Mouse (Mus musculus) hindbrain, embryonic 10.5 days (tissue): Measurements from ENCODE around the gene Kcnj9. TPM values are rescaled to one million over a fixed set of nuclear protein-coding genes. Genes with fewer than 3 reads are reported as not detected.

ENCODE experiments used
- DNase-seq: peaks from one replicate; pipeline ENCODE4 v3.0.0-alpha.2; 2017; ENCODE audit warnings: low spot score
- H3K27ac ChIP-seq: fragments of 300-500 bp; sonication (generic); 2 replicates; pipeline ENCODE4 v1.5.1; 2016; ENCODE audit warnings: mild to moderate bottlenecking, moderate library complexity
- H3K27me3 ChIP-seq: fragments of 300-500 bp; sonication (generic); 2 replicates; pipeline ENCODE4 v1.6.1; 2016; ENCODE audit warnings: mild to moderate bottlenecking; ENCODE audit not compliant: poor library complexity, insufficient read depth, severe bottlenecking
- H3K36me3 ChIP-seq: fragments of 300-500 bp; sonication (generic); 2 replicates; pipeline ENCODE4 v1.6.1; 2016; ENCODE audit warnings: mild to moderate bottlenecking, moderate library complexity
- H3K4me1 ChIP-seq: fragments of 300-500 bp; sonication (generic); replicated peaks from 2 replicates; pipeline ENCODE4 v1.6.1; 2016; ENCODE audit warnings: mild to moderate bottlenecking
- H3K4me3 ChIP-seq: fragments of 300-500 bp; sonication (generic); 2 replicates; pipeline ENCODE4 v1.5.1; 2016; ENCODE audit warnings: mild to moderate bottlenecking, moderate library complexity
- H3K9me3 ChIP-seq: fragments of 300-500 bp; sonication (generic); 2 replicates; pipeline ENCODE4 v1.6.1; 2016; ENCODE audit warnings: mild to moderate bottlenecking, moderate library complexity
- WGBS: fragments of 180-500 bp; shearing (Covaris S2); methylation state at CpG from one replicate; pipeline ENCODE4 v1.1.7; 2016; 5-methylcytosine and 5-hydroxymethylcytosine counted together
- polyA plus RNA-seq: library from polyadenylated mRNA; unstranded; fragments of >200 nt; fragmentation: Nextera tagmentation; extraction: Ambion mirVana; gene quantifications from 2 replicates; pipeline ENCODE4 v1.2.1, GENCODE M21; 2016

Kcnj9 gene
- polyA plus RNA-seq, 1 experiment from 2014 or later: 0.71 TPM

- no peak for DNase-seq
- H3K36me3 ChIP-seq: peaks cover 54% of the 10 kb centered on the region
- H3K27me3 ChIP-seq: peaks cover 39% of the 10 kb centered on the region
- 50% methylated on average over 15 of the region's 15 CpGs for WGBS
- H3K4me3 ChIP-seq: no peak overlapping the region
- no peaks in the 10 kb centered on the region for H3K9me3 ChIP-seq
- peak overlapping the region; percentile 78 for H3K27ac ChIP-seq
- H3K4me1 ChIP-seq: peaks cover 90% of the 10 kb centered on the region
Observed at GRCm38 (mm10) chr1:172317946-172318345, 11.2 kb downstream of the Kcnj9 start.

- peaks cover 36% of the 10 kb centered on the region for H3K27me3 ChIP-seq
- H3K4me3 ChIP-seq: peak overlapping the region; percentile 9; the same call in 1 of the 2 replicates
- peaks cover 90% of the 10 kb centered on the region for H3K4me1 ChIP-seq
- H3K27ac ChIP-seq: peak overlapping the region; percentile 78
- no peaks in the 10 kb centered on the region for H3K9me3 ChIP-seq
- H3K36me3 ChIP-seq: peaks cover 54% of the 10 kb centered on the region
- 52% methylated on average over 18 of the region's 18 CpGs for WGBS
- no peak for DNase-seq
Observed at GRCm38 (mm10) chr1:172317431-172317830, 11.7 kb downstream of the Kcnj9 start.

DNA sequence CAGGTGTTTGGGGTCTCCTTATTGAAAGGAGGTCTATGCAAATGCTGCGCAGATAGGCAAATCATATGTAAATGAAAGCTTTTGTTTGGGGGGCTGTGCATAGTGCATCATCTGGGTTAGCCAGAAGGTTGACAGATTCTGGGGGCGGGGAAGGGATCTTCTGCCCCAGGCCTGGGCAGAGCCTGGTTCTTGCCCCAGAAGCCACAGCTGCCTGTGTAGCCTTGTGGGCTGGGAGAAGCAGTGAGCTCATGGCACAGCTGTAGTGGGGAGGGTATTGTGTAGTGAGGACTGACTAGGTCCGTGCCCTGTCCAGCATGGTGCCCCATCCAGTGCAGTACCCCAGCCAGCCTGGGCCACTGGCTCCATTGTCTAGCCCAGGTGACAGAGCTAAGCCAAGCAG lies 14.2 kb downstream of the Kcnj9 start:
- peaks cover 90% of the 10 kb centered on the region for H3K4me1 ChIP-seq
- no peaks in the 10 kb centered on the region for H3K9me3 ChIP-seq
- peak overlapping the region; percentile 92 for H3K27ac ChIP-seq
- DNase-seq: no peak
- 62% methylated on average over 3 of the region's 3 CpGs for WGBS
- peaks cover 37% of the 10 kb centered on the region for H3K27me3 ChIP-seq
- peaks cover 40% of the 10 kb centered on the region for H3K36me3 ChIP-seq
- H3K4me3 ChIP-seq: peak overlapping the region; percentile 20; the same call in 1 of the 2 replicates

GRCm38 (mm10) chr1:172313613-172314411 lies 15.3 kb downstream of the Kcnj9 start:
- no peak for DNase-seq
- Histone ChIP-seq H3K27me3 (peaks cover 36% of the 10 kb centered on the region), H3K9me3 (no peaks in the 10 kb centered on the region), H3K27ac (peak overlapping the region; percentile 92), H3K4me3 (peak overlapping the region; percentile 81), H3K4me1 (peaks cover 88% of the 10 kb centered on the region), H3K36me3 (peaks cover 29% of the 10 kb centered on the region)
- 72% methylated on average over 10 of the region's 10 CpGs for WGBS

- WGBS: 17% methylated on average over 16 of the region's 16 CpGs
- Histone ChIP-seq H3K27ac (peak overlapping the region; percentile 92), H3K4me1 (peaks cover 85% of the 10 kb centered on the region), H3K9me3 (no peaks in the 10 kb centered on the region), H3K36me3 (peaks cover 21% of the 10 kb centered on the region), H3K27me3 (peaks cover 29% of the 10 kb centered on the region), H3K4me3 (peak overlapping the region; percentile 81)
- no peak for DNase-seq
Observed at GRCm38 (mm10) chr1:172312768-172313561, 16.2 kb downstream of the Kcnj9 start.

DNA sequence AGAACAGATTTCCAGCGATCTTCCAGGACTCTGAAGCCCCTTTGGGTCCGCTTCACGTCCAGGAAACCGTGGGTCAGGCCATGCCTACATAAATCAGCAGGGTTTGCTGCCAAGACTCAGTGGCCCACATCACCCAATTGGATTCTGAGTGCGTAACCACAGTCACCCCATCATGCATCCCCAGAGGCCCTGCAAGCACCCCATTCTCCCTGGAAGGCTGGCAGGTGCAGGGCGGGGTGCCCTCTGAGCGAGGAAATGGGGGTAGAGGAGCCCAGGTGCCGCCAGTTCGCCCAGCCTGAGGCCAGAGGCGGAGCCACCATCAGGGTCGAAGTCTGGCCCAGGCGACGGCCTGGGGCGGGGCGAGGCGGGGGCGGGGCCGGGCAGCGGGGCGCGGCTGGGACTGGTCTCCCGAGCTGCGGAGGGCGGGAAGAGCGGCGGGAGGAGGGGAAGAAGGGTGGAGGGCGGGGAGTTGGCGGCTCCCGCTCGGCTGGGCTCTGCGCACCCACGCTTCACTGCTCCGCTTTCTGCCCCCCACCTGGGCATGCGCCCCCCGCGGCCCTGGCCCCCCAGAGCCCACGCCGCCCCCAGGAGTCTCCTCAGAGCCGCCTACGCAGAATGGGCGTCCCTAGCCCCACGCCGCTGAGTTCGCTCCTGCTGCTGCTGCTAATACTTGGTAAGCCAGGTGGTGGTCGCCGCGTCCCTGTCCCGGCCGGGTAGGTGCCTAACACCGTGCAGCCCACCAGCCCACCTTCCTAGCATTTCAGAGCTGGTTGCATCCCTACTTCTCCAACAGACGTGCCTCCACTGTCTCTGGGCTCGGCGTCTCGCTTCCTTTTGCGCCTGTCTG lies 17.0 kb downstream of the Kcnj9 start:
- peaks cover 21% of the 10 kb centered on the region; the same call in 1 of the 2 replicates for H3K27me3 ChIP-seq
- H3K27ac ChIP-seq: peak overlapping the region; percentile 92
- H3K9me3 ChIP-seq: no peaks in the 10 kb centered on the region
- H3K4me1 ChIP-seq: peaks cover 82% of the 10 kb centered on the region
- DNase-seq: peak; percentile 91
- WGBS: under 1% methylated on average over 54 of the region's 55 CpGs
- peaks cover 13% of the 10 kb centered on the region for H3K36me3 ChIP-seq
- H3K4me3 ChIP-seq: peak overlapping the region; percentile 81

- peak overlapping the region; percentile 81 for H3K4me3 ChIP-seq
- H3K27ac ChIP-seq: peak overlapping the region; percentile 92
- peaks cover 85% of the 10 kb centered on the region for H3K4me1 ChIP-seq
- 5% methylated on average over 23 of the region's 23 CpGs for WGBS
- DNase-seq: no peak
- peaks cover 19% of the 10 kb centered on the region; the same call in 1 of the 2 replicates for H3K27me3 ChIP-seq
- H3K9me3 ChIP-seq: no peaks in the 10 kb centered on the region
- H3K36me3 ChIP-seq: peaks cover 6% of the 10 kb centered on the region
Observed at GRCm38 (mm10) chr1:172311248-172311906, 17.7 kb downstream of the Kcnj9 start.

- peak overlapping the region; percentile 47 for H3K4me3 ChIP-seq
- peaks cover 77% of the 10 kb centered on the region for H3K4me1 ChIP-seq
- peak; percentile 94 for DNase-seq
- no peaks in the 10 kb centered on the region for H3K9me3 ChIP-seq
- peak overlapping the region; percentile 94 for H3K27ac ChIP-seq
- no peaks in the 10 kb centered on the region for H3K36me3 ChIP-seq
- WGBS: 6% methylated on average over 14 of the region's 14 CpGs
- H3K27me3 ChIP-seq: peaks cover 19% of the 10 kb centered on the region; the same call in 1 of the 2 replicates
Observed at GRCm38 (mm10) chr1:172309699-172310398, 19.3 kb downstream of the Kcnj9 start.

DNA sequence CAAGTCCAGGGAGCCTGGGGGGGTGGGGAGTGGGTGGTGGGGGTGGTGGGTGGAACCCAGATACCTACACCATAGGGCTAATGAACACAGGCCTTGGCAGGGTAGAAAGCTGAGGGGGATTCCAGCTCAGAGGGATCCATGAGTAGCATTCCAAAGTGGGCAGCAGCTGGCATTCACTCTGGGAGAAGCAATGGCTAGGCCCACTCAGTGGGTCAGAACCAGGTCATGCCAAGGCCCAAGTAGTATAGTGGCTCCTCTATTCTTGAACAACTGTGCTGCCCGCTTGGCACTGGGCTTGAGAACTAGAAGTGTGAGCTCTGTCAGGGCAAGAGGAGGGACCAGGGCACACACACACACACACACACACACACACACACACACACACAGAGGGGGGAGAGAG lies 20.7 kb downstream of the Kcnj9 start:
- Histone ChIP-seq H3K27ac (peak overlapping the region; percentile 74), H3K9me3 (no peaks in the 10 kb centered on the region), H3K27me3 (peaks cover 12% of the 10 kb centered on the region; the same call in 1 of the 2 replicates), H3K4me3 (no peak overlapping the region), H3K4me1 (peaks cover 75% of the 10 kb centered on the region), H3K36me3 (no peaks in the 10 kb centered on the region)
- DNase-seq: no peak
- WGBS: 100% methylated on average over 1 of the region's 1 CpGs

GRCm38 (mm10) chr1:172307936-172308335 lies 21.2 kb downstream of the Kcnj9 start:
- Histone ChIP-seq H3K4me3 (no peak overlapping the region), H3K27ac (peak overlapping the region; percentile 74), H3K36me3 (no peaks in the 10 kb centered on the region), H3K4me1 (peaks cover 75% of the 10 kb centered on the region), H3K9me3 (no peaks in the 10 kb centered on the region), H3K27me3 (peaks cover 11% of the 10 kb centered on the region; the same call in 1 of the 2 replicates)
- WGBS: 60% methylated on average over 10 of the region's 10 CpGs
- no peak for DNase-seq

DNA sequence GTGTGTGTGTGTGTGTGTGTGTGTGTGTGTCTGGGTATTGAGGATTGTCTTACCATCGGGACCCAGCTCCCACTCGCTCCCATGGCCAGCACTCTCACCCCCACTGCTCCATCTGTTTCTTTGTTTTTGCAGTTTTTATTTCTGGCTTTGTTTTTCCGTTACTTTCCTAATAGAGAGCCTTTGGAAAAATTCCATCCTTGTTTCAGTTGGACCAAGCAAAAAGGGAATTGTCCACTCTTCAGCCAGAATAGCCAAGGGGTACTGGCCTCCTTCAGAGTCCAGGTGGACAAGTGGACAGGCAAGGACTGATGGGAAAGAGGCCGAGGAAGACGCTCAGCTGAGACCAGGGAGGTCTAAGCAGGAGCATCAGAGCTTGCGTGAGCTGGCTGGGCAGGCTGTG lies 22.2 kb downstream of the Kcnj9 start:
- no peak for DNase-seq
- WGBS: 83% methylated on average over 6 of the region's 6 CpGs
- H3K9me3 ChIP-seq: no peaks in the 10 kb centered on the region
- peaks cover 76% of the 10 kb centered on the region for H3K4me1 ChIP-seq
- H3K36me3 ChIP-seq: no peaks in the 10 kb centered on the region
- peak overlapping the region; percentile 62 for H3K27ac ChIP-seq
- no peak overlapping the region for H3K4me3 ChIP-seq
- peaks cover 11% of the 10 kb centered on the region; the same call in 1 of the 2 replicates for H3K27me3 ChIP-seq
